Mouse (Mus musculus) ES-E14 (cell line): ENCODE data around the gene Mad1l1.

ENCODE experiments used
- CHD2 ChIP-seq: IDR thresholded peaks from 2 replicates; pipeline ENCODE4 v1.6.1; 2014; ENCODE audit warnings: mild to moderate bottlenecking, low read depth, low read length, inconsistent platforms
- HCFC1 ChIP-seq: IDR thresholded peaks from 2 replicates; pipeline ENCODE4 v1.6.1; 2012; ENCODE audit warnings: low read length, inconsistent platforms, borderline replicate concordance; ENCODE audit not compliant: insufficient read depth
- ZNF384 ChIP-seq: IDR thresholded peaks from 2 replicates; pipeline ENCODE4 v1.6.1; 2012; ENCODE audit warnings: low read depth, low read length, inconsistent platforms

GRCm38 (mm10) chr5:140217083-140217482 lies 104.3 kb downstream of the Mad1l1 start:
- TF ChIP-seq CHD2 (no peak), HCFC1 (no peak), ZNF384 (no peak)
